9 mouse cellular contexts compared by ENCODE assay signal in genomic region chr2:11086996-11087395, GRCm38 (mm10).
DNase-seq lines count a peak whose midpoint lies in the region; ATAC-seq and TF ChIP-seq lines count a peak whose summit lies in the region.
"Had no signal": no experiment of that assay in that cellular context is flagged by ENCODE, and none has a peak within 500 bp of the region (broad histone marks: within the 10 kb centered on the region; RNA-seq: fewer than 3 reads in every experiment).

No protein-coding gene starts in this region.

- no peaks in the 10 kb centered on the region for H3K4me1 ChIP-seq in cerebellum, adult 2 months (ENCODE audit: control insufficient read depth, insufficient read depth, low read length)
- H3K4me1 ChIP-seq in liver, adult 2 months (ENCODE audit: control insufficient read depth, insufficient read depth, low read length), result no peaks in the 10 kb centered on the region
- H3K4me1 ChIP-seq in liver, embryonic 11.5 days (replicated peaks; ENCODE audit: control insufficient read depth, insufficient read depth, low read length), result no peaks in the 10 kb centered on the region

- no peaks in the 10 kb centered on the region for H3K79me2 ChIP-seq in liver, adult 2 months (ENCODE audit: control insufficient read depth, insufficient read depth, low read length)

- no peak overlapping the region for H3K4me3 ChIP-seq in cerebellum, adult 2 months (replicated peaks; ENCODE audit: insufficient read depth, low read depth, low read length)
- no peak overlapping the region for H3K4me3 ChIP-seq in liver, adult 2 months (ENCODE audit: insufficient read depth, low read depth, low read length)
- H3K4me3 ChIP-seq in liver, embryonic 11.5 days (ENCODE audit: low read depth, low read length), result no peak overlapping the region
- H3K4me3 ChIP-seq: myocyte had no signal

- no peaks in the 10 kb centered on the region for H3K36me3 ChIP-seq in liver, adult 2 months (ENCODE audit: control insufficient read depth, insufficient read depth, low read length)
- H3K36me3 ChIP-seq in liver, embryonic 11.5 days (ENCODE audit: control insufficient read depth, insufficient read depth, low read length), result no peaks in the 10 kb centered on the region

- intact Hi-C loops in left cerebral cortex, postnatal 25 days (cut with DNase I), result loop anchor here (5.0 kb wide), 1 partner anchor 710 kb away; no protein-coding TSS in a partner anchor

- TF ChIP-seq POLR2A in cerebellum, adult 2 months (IDR thresholded peaks at IDR 0.05; ENCODE audit: borderline replicate concordance, insufficient read depth, low read length), result no peak
- no peak for TF ChIP-seq POLR2A in liver, adult 2 months (IDR thresholded peaks at IDR 0.05; ENCODE audit: extremely low read depth, insufficient read depth, low read length)

- no peak overlapping the region for H3K27ac ChIP-seq in cerebellum, adult 2 months (ENCODE audit: insufficient read depth, low read length)
- no peak overlapping the region for H3K27ac ChIP-seq in liver, adult 2 months (replicated peaks; ENCODE audit: insufficient read depth, low read depth, low read length)
- no peak overlapping the region for H3K27ac ChIP-seq in liver, embryonic 11.5 days (ENCODE audit: low read depth, low read length)

- WGBS in cerebellum, adult 2 months, result 43% methylated on average over 1 of the region's 1 CpGs
- 36% methylated on average over 1 of the region's 1 CpGs for WGBS in liver, adult 2 months
- WGBS in liver, embryonic 11.5 days, result 26% methylated on average over 1 of the region's 1 CpGs

- no peak overlapping the region for H3K4me2 ChIP-seq in liver, embryonic 11.5 days

- peak; percentile 35; the same call in 1 of the 2 replicates for TF ChIP-seq CTCF in cerebellum, adult 2 months (IDR thresholded peaks at IDR 0.05; ENCODE audit: borderline replicate concordance, insufficient read depth, low read depth, low read length)
- peak; percentile 48; the same call in 1 of the 2 replicates for TF ChIP-seq CTCF in liver, adult 2 months (IDR thresholded peaks at IDR 0.05; ENCODE audit: low read depth, low read length)

- ATAC-seq in liver, embryonic 11.5 days (replicated peaks; ENCODE audit: low FRiP score), result no peak

- H3K9ac ChIP-seq in liver, adult 2 months (ENCODE audit: low read depth, low read length), result no peak overlapping the region
- H3K9ac ChIP-seq in liver, embryonic 11.5 days (ENCODE audit: low read depth, low read length), result no peak overlapping the region

- DNase-seq in cerebellum, adult 2 months, result no peak
- DNase-seq in cerebellum, adult 9-11 months, result no peak
- DNase-seq in liver, adult 2 months (ENCODE audit: extremely low read depth, low read depth, low spot score), result peak; percentile 8
- no peak for DNase-seq in liver, embryonic 11.5 days (ENCODE audit: low spot score)
- DNase-seq in c-Kit-positive CD71-positive TER-119-positive erythroid progenitor cells, embryonic 14.5 days (ENCODE audit: low spot score), result peak; percentile 4
- DNase-seq in left cerebral cortex, postnatal 25 days (ENCODE audit: low spot score in 2 of 2), result peak; percentile 14 to 40
- peak; percentile 50 for DNase-seq in thymus, postnatal 14 days
- DNase-seq in urinary bladder, adult 18-20 months (ENCODE audit: low spot score in 2 of 2), result no peak

- no peaks in the 10 kb centered on the region for H3K27me3 ChIP-seq in cerebellum, adult 2 months (ENCODE audit: control insufficient read depth, insufficient read depth, low read length)
- no peaks in the 10 kb centered on the region; the same call in 1 of the 2 replicates for H3K27me3 ChIP-seq in liver, adult 2 months (ENCODE audit: control insufficient read depth, insufficient read depth, low read length)
- no peaks in the 10 kb centered on the region for H3K27me3 ChIP-seq in liver, embryonic 11.5 days (replicated peaks; ENCODE audit: control insufficient read depth, insufficient read depth, low read length)

- H3K9me3 ChIP-seq in liver, embryonic 11.5 days (ENCODE audit: control insufficient read depth, low read length), result no peaks in the 10 kb centered on the region

Comparison
In these comparisons a context has a peak if more than half of its experiments do, and no peak if none do; other contexts are left out.
1. DNase-seq: peak in liver, adult 2 months (single experiment), c-Kit-positive CD71-positive TER-119-positive erythroid progenitor cells, embryonic 14.5 days (single experiment), left cerebral cortex, postnatal 25 days (2 of 2) and thymus, postnatal 14 days (single experiment); none in cerebellum, adult 2 months (0 of 2), cerebellum, adult 9-11 months (single experiment), liver, embryonic 11.5 days (single experiment) and urinary bladder, adult 18-20 months (0 of 2).